Mouse (Mus musculus) kidney, postnatal 0 days (tissue): ENCODE results near the gene Sgms1. TPM values are rescaled to one million over a fixed set of nuclear protein-coding genes. Genes with fewer than 3 reads are reported as not detected.

Experiments
- ATAC-seq: fragments of 200-750 bp; cut with Nextera tagmentation; replicated peaks from 2 replicates; pipeline ENCODE4 v1.8.0; 2017; ENCODE audit warnings: low read depth, moderate number of reproducible peaks, moderate TSS enrichment, moderate library complexity; ENCODE audit not compliant: low FRiP score
- DNase-seq: peaks from one replicate; pipeline ENCODE4 v3.0.0-alpha.2; 2016; ENCODE audit warnings: low spot score
- H3K27ac ChIP-seq: fragments of 300-500 bp; sonication (generic); 2 replicates; pipeline ENCODE4 v1.5.1; 2014; ENCODE audit warnings: mild to moderate bottlenecking
- H3K27me3 ChIP-seq: fragments of 300-500 bp; sonication (generic); 2 replicates; pipeline ENCODE4 v1.6.1; 2014; ENCODE audit warnings: low read length, mixed read lengths; ENCODE audit not compliant: insufficient read depth
- H3K36me3 ChIP-seq: fragments of 300-500 bp; sonication (generic); 2 replicates; pipeline ENCODE4 v1.6.1; 2014; ENCODE audit warnings: low read length, mixed read lengths; ENCODE audit not compliant: insufficient read depth
- H3K4me1 ChIP-seq: fragments of 300-500 bp; sonication (generic); replicated peaks from 2 replicates; pipeline ENCODE4 v1.6.1; 2014; ENCODE audit warnings: antibody characterized with exemption, low read length, mixed read lengths; ENCODE audit not compliant: insufficient read depth
- H3K4me2 ChIP-seq: fragments of 300-500 bp; sonication (generic); 2 replicates; pipeline ENCODE4 v1.6.1; 2014; ENCODE audit warnings: mild to moderate bottlenecking, low read length, moderate library complexity, mixed read lengths
- H3K4me3 ChIP-seq: fragments of 300-500 bp; sonication (generic); replicated peaks from 2 replicates; pipeline ENCODE4 v1.5.1; 2014; ENCODE audit warnings: low read depth, low read length
- H3K9ac ChIP-seq: fragments of 300-500 bp; sonication (generic); 2 replicates; pipeline ENCODE4 v1.6.1; 2014; ENCODE audit warnings: low read depth, low read length
- H3K9me3 ChIP-seq: fragments of 300-500 bp; sonication (generic); replicated peaks from 2 replicates; pipeline ENCODE4 v1.6.1; 2016; ENCODE audit warnings: low read length, inconsistent platforms, mixed read lengths
- CTCF ChIP-seq: IDR thresholded peaks from 2 replicates; pipeline ENCODE4 v1.5.1; 2016; ENCODE audit warnings: antibody characterized with exemption, low read depth, mild to moderate bottlenecking, moderate library complexity
- WGBS: fragments of 180-500 bp; shearing (Covaris S2); extraction: QIAGEN DNeasy Blood & Tissue Kit; methylation state at CpG from one replicate; pipeline ENCODE4 v1.1.7; 2014; 5-methylcytosine and 5-hydroxymethylcytosine counted together
- polyA plus RNA-seq: library from polyadenylated mRNA; unstranded; fragments of >200 nt; fragmentation: Nextera tagmentation; extraction: Ambion mirVana; gene quantifications from 2 replicates; pipeline ENCODE4 v1.2.1, GENCODE M21; 2015

Gene Sgms1
- polyA plus RNA-seq, 1 experiment from 2014 or later = 42.4 TPM

- Histone ChIP-seq H3K9me3 (no peaks in the 10 kb centered on the region), H3K27me3 (no peaks in the 10 kb centered on the region), H3K4me2 (no peak overlapping the region), H3K27ac (no peak overlapping the region), H3K9ac (no peak overlapping the region), H3K4me3 (no peak overlapping the region), H3K36me3 (no peaks in the 10 kb centered on the region), H3K4me1 (no peaks in the 10 kb centered on the region)
- ATAC-seq (no peak), DNase-seq (no peak)
- no peak for TF ChIP-seq CTCF
- 97% methylated on average over 5 of the region's 5 CpGs for WGBS
These were observed 79.0 kb downstream of the Sgms1 start for GRCm38 (mm10) chr19:32310483-32310882.

- Histone ChIP-seq H3K9ac (no peak overlapping the region), H3K27me3 (no peaks in the 10 kb centered on the region), H3K36me3 (no peaks in the 10 kb centered on the region), H3K4me1 (no peaks in the 10 kb centered on the region), H3K4me2 (no peak overlapping the region), H3K9me3 (no peaks in the 10 kb centered on the region), H3K4me3 (no peak overlapping the region), H3K27ac (no peak overlapping the region)
- WGBS = 76% methylated on average over 3 of the region's 3 CpGs
- ATAC-seq (no peak), DNase-seq (no peak)
- TF ChIP-seq CTCF = no peak
These were observed 80.2 kb downstream of the Sgms1 start for GRCm38 (mm10) chr19:32309346-32309745.

- WGBS = 95% methylated on average over 3 of the region's 3 CpGs
- Histone ChIP-seq H3K4me1 (no peaks in the 10 kb centered on the region), H3K4me2 (no peak overlapping the region), H3K27ac (no peak overlapping the region), H3K36me3 (no peaks in the 10 kb centered on the region), H3K4me3 (no peak overlapping the region), H3K9ac (no peak overlapping the region), H3K9me3 (no peaks in the 10 kb centered on the region), H3K27me3 (no peaks in the 10 kb centered on the region)
- no peak for TF ChIP-seq CTCF
- ATAC-seq = no peak
- DNase-seq = no peak
These were observed 81.2 kb downstream of the Sgms1 start for GRCm38 (mm10) chr19:32308311-32308710.

- Histone ChIP-seq H3K4me3 (no peak overlapping the region), H3K9ac (no peak overlapping the region), H3K27me3 (no peaks in the 10 kb centered on the region), H3K4me2 (no peak overlapping the region), H3K27ac (peak overlapping the region; percentile 87), H3K9me3 (no peaks in the 10 kb centered on the region), H3K36me3 (no peaks in the 10 kb centered on the region), H3K4me1 (no peaks in the 10 kb centered on the region)
- WGBS = 21% methylated on average over 4 of the region's 4 CpGs
- TF ChIP-seq CTCF = no peak
- no peak for ATAC-seq
- DNase-seq = peak; percentile 87
These were observed 84.6 kb downstream of the Sgms1 start for GRCm38 (mm10) chr19:32304898-32305297.

GRCm38 (mm10) chr19:32304008-32304873 is 85.3 kb downstream of the Sgms1 start:
- H3K36me3 ChIP-seq = no peaks in the 10 kb centered on the region
- no peak overlapping the region for H3K9ac ChIP-seq
- no peaks in the 10 kb centered on the region for H3K4me1 ChIP-seq
- 43% methylated on average over 9 of the region's 9 CpGs for WGBS
- no peak overlapping the region for H3K4me3 ChIP-seq
- H3K9me3 ChIP-seq = no peaks in the 10 kb centered on the region
- H3K4me2 ChIP-seq = no peak overlapping the region
- no peak for TF ChIP-seq CTCF
- ATAC-seq (peak; percentile 74), DNase-seq (peak; percentile 87)
- no peaks in the 10 kb centered on the region for H3K27me3 ChIP-seq
- peak overlapping the region; percentile 87 for H3K27ac ChIP-seq

- Histone ChIP-seq H3K4me3 (no peak overlapping the region), H3K36me3 (no peaks in the 10 kb centered on the region), H3K27ac (no peak overlapping the region), H3K9ac (no peak overlapping the region), H3K27me3 (no peaks in the 10 kb centered on the region), H3K4me1 (no peaks in the 10 kb centered on the region), H3K9me3 (no peaks in the 10 kb centered on the region), H3K4me2 (no peak overlapping the region)
- DNase-seq (no peak), ATAC-seq (no peak)
- no peak for TF ChIP-seq CTCF
- 76% methylated on average over 5 of the region's 5 CpGs for WGBS
These were observed 86.6 kb downstream of the Sgms1 start for GRCm38 (mm10) chr19:32302835-32303381.
